Mouse (Mus musculus) ES-E14 (cell line): ENCODE measurements around the gene Ppp2r5e.

ENCODE experiments used
- CHD2 ChIP-seq: IDR thresholded peaks from 2 replicates; pipeline ENCODE4 v1.6.1; 2014; ENCODE audit warnings: mild to moderate bottlenecking, low read depth, low read length, inconsistent platforms
- HCFC1 ChIP-seq: IDR thresholded peaks from 2 replicates; pipeline ENCODE4 v1.6.1; 2012; ENCODE audit warnings: low read length, inconsistent platforms, borderline replicate concordance; ENCODE audit not compliant: insufficient read depth
- MAFK ChIP-seq: IDR thresholded peaks from 2 replicates; pipeline ENCODE4 v1.6.1; 2014; ENCODE audit warnings: mild to moderate bottlenecking, low read depth, low read length, inconsistent platforms; ENCODE audit not compliant: insufficient read depth
- ZC3H11A ChIP-seq: IDR thresholded peaks from 2 replicates; pipeline ENCODE4 v1.6.1; 2012; ENCODE audit warnings: low read depth, mild to moderate bottlenecking, inconsistent platforms, low read length, borderline replicate concordance

GRCm38 (mm10) chr12:75479375-75479898 lies 116.6 kb downstream of the Ppp2r5e start:
- TF ChIP-seq ZC3H11A, result no peak
- TF ChIP-seq CHD2, result no peak
- TF ChIP-seq HCFC1, result no peak
- TF ChIP-seq MAFK, result no peak
